8 mouse cellular contexts compared by ENCODE assay signal in the genomic region with DNA sequence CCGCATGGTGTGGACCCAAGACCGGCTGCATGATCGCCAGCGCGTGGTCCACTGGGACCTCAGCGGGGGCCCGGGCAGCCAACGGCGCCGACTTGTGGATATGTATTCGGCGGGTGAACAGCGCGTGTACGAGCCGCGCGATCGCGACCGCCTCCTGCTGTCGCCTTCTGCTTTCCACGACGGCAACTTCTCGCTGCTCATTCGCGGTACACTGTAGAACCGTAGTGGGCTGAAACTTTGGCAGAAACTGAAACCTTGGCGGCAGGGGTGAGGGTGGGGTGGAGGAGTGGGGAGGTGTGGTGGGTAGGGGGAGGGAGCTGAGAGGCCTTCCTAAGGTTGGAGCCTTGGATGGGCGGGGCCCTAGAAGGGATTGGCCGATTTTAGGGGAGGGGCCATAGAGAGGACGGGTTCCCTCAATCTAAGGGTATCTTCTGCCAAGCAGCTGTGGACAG. TPM values are rescaled to one million over a fixed set of nuclear protein-coding genes. Genes with fewer than 3 reads are reported as not detected.
DNase-seq lines count a peak whose midpoint lies in the region; ATAC-seq and TF ChIP-seq lines count a peak whose summit lies in the region.

No protein-coding gene starts in this region.

- in situ Hi-C loops in ES-E14 (cut with MboI; ENCODE audit: low sequenced_read_pairs in 2 of 2, unreplicated experiment in 2 of 2), result no loop called here

- no peak overlapping the region for H3K27ac ChIP-seq in ES-E14 (ENCODE audit: insufficient read depth, low read depth, low read length, poor library complexity, severe bottlenecking)
- H3K27ac ChIP-seq in forebrain, embryonic 11.5 days (ENCODE audit: low read depth, low read length), result no peak overlapping the region
- peak overlapping the region; percentile 83 for H3K27ac ChIP-seq in limb, embryonic 10.5 days

- H3K36me3 ChIP-seq in ES-E14 (ENCODE audit: control insufficient read depth, insufficient read depth, low read length, poor library complexity, severe bottlenecking), result no peaks in the 10 kb centered on the region
- no peaks in the 10 kb centered on the region for H3K36me3 ChIP-seq in forebrain, embryonic 11.5 days (ENCODE audit: control insufficient read depth, insufficient read depth, low read length)
- peaks cover 30% of the 10 kb centered on the region for H3K36me3 ChIP-seq in limb, embryonic 10.5 days
- H3K36me3 ChIP-seq in splenic B cell, adult 2 months (ENCODE audit: control insufficient read depth, insufficient read depth, low read length, poor library complexity, severe bottlenecking), result no peaks in the 10 kb centered on the region

- peak overlapping the region; percentile 51 for H3K4me2 ChIP-seq in forebrain, embryonic 11.5 days (ENCODE audit: low read depth, low read length, severe bottlenecking)

- peaks cover 2 to 17% of the 10 kb centered on the region in 2 experiments; a peak in 3 of 4 replicates for H3K4me1 ChIP-seq in ES-E14 (ENCODE audit: control insufficient read depth in 2 of 2, insufficient read depth in 2 of 2, low read length in 2 of 2, poor library complexity in 1 of 2)
- peaks cover 19% of the 10 kb centered on the region; the same call in 1 of the 2 replicates for H3K4me1 ChIP-seq in forebrain, embryonic 11.5 days (replicated peaks; ENCODE audit: control insufficient read depth, insufficient read depth, low read length)
- H3K4me1 ChIP-seq in limb, embryonic 10.5 days, result peaks cover 40% of the 10 kb centered on the region

- peak; percentile 61 for ATAC-seq in forebrain, embryonic 11.5 days (replicated peaks; ENCODE audit: low FRiP score)

- H3K9me3 ChIP-seq in ES-E14 (ENCODE audit: control insufficient read depth, insufficient read depth, low read depth, low read length), result no peaks in the 10 kb centered on the region
- no peaks in the 10 kb centered on the region for H3K9me3 ChIP-seq in forebrain, embryonic 11.5 days (ENCODE audit: control insufficient read depth, low read length)
- H3K9me3 ChIP-seq in limb, embryonic 10.5 days (replicated peaks), result no peaks in the 10 kb centered on the region

- intact Hi-C loops in heart, postnatal 36 days (cut with DNase I), result no loop called here

- under 1% methylated on average over 32 of the region's 32 CpGs for WGBS in forebrain, embryonic 11.5 days
- under 1% methylated on average over 32 of the region's 32 CpGs for WGBS in limb, embryonic 10.5 days

- peak; percentile 89 for DNase-seq in ES-E14 (ENCODE audit: low read depth, low spot score)
- DNase-seq in adrenal gland, postnatal 25 days, result peak; percentile 66
- peak; percentile 74 for DNase-seq in forebrain, embryonic 11.5 days (ENCODE audit: low spot score)
- DNase-seq in heart, postnatal 36 days, result peak; percentile 63 to 74
- DNase-seq in limb, embryonic 10.5 days (ENCODE audit: low spot score), result peak; percentile 65
- peak; percentile 64 for DNase-seq in mesoderm, embryonic 11.5 days (ENCODE audit: low read depth, low spot score)
- peak; percentile 85 for DNase-seq in splenic B cell, adult 2 months (ENCODE audit: low read depth, low spot score)
- no peak for DNase-seq in right cerebral cortex, adult 2 months (ENCODE audit: low spot score in 2 of 2)

- peak overlapping the region; percentile 64 to 76 for H3K4me3 ChIP-seq in ES-E14 (ENCODE audit: insufficient read depth in 1 of 2, low read depth in 1 of 2, low read length in 2 of 2, poor library complexity in 1 of 2, severe bottlenecking in 1 of 2)
- H3K4me3 ChIP-seq in forebrain, embryonic 11.5 days (ENCODE audit: low read depth, low read length), result peak overlapping the region; percentile 31
- H3K4me3 ChIP-seq in limb, embryonic 10.5 days, result peak overlapping the region; percentile 61

- peaks cover 5% of the 10 kb centered on the region; the same call in 1 of the 2 replicates for H3K27me3 ChIP-seq in forebrain, embryonic 11.5 days (ENCODE audit: control insufficient read depth, insufficient read depth, low read length)
- peaks cover 17% of the 10 kb centered on the region for H3K27me3 ChIP-seq in limb, embryonic 10.5 days (ENCODE audit: low read depth, poor library complexity, severe bottlenecking)
- no peaks in the 10 kb centered on the region for H3K27me3 ChIP-seq in splenic B cell, adult 2 months (ENCODE audit: control insufficient read depth, insufficient read depth, low read length, poor library complexity, severe bottlenecking)

- peak overlapping the region; percentile 42 for H3K9ac ChIP-seq in ES-E14 (ENCODE audit: insufficient read depth, low read depth, low read length, poor library complexity, severe bottlenecking)
- peak overlapping the region; percentile 60 for H3K9ac ChIP-seq in forebrain, embryonic 11.5 days (ENCODE audit: low read length)

TF ChIP-seq in ES-E14, 5 proteins besides CTCF, POLR2A, EP300 and RAD21:
- TF ChIP-seq ZNF384 (IDR thresholded peaks at IDR 0.05; ENCODE audit: low read depth, low read length) (no peak), HCFC1 (IDR thresholded peaks at IDR 0.05; ENCODE audit: borderline replicate concordance, insufficient read depth, low read length) (no peak), ZC3H11A (IDR thresholded peaks at IDR 0.05; ENCODE audit: borderline replicate concordance, low read depth, low read length) (no peak), CHD2 (IDR thresholded peaks at IDR 0.05; ENCODE audit: low read depth, low read length) (no peak), MAFK (IDR thresholded peaks at IDR 0.05; ENCODE audit: insufficient read depth, low read depth, low read length) (no peak)

RNA-seq across cellular contexts. Expression of a gene that starts 1.5 kb away (rescaled TPM):
- total RNA-seq in ES-E14 (2012; rRNA removed), result 14.2 and 14.4 TPM in 2 replicates
- 38.1 and 50.3 TPM in 2 replicates for total RNA-seq in adrenal gland, postnatal 25 days (2021)
- polyA plus RNA-seq in forebrain, embryonic 11.5 days (2014; fragmentation: Nextera tagmentation; extraction: Ambion mirVana), result 28.8 and 29.3 TPM in 2 replicates
- 10 to 100 TPM; 27.4 to 33.7 TPM for total RNA-seq in heart, postnatal 36 days (2021)
- 39.2 and 48.9 TPM in 2 replicates for polyA plus RNA-seq in limb, embryonic 10.5 days (2016; fragmentation: Nextera tagmentation; extraction: Ambion mirVana)

RNA-seq across cellular contexts. Expression of a gene that starts 6.2 kb away (rescaled TPM):
- total RNA-seq in ES-E14 (2012; rRNA removed), result 49.8 and 88.0 TPM in 2 replicates
- total RNA-seq in adrenal gland, postnatal 25 days (2021), result 63.2 and 64.6 TPM in 2 replicates
- polyA plus RNA-seq in forebrain, embryonic 11.5 days (2014; fragmentation: Nextera tagmentation; extraction: Ambion mirVana), result 17.9 and 18.0 TPM in 2 replicates
- total RNA-seq in heart, postnatal 36 days (2021), result 10 to 100 TPM; 46.2 to 54.2 TPM
- polyA plus RNA-seq in limb, embryonic 10.5 days (2016; fragmentation: Nextera tagmentation; extraction: Ambion mirVana), result 3.8 and 4.7 TPM in 2 replicates

RNA-seq across cellular contexts. Expression of a gene that starts 10.0 kb away (rescaled TPM):
- 156 and 162 TPM in 2 replicates for total RNA-seq in ES-E14 (2012; rRNA removed)
- total RNA-seq in adrenal gland, postnatal 25 days (2021), result 135 and 160 TPM in 2 replicates
- polyA plus RNA-seq in forebrain, embryonic 11.5 days (2014; fragmentation: Nextera tagmentation; extraction: Ambion mirVana), result 132 and 141 TPM in 2 replicates
- total RNA-seq in heart, postnatal 36 days (2021), result 100 to 1,000 TPM; 114 to 116 TPM
- 186 and 204 TPM in 2 replicates for polyA plus RNA-seq in limb, embryonic 10.5 days (2016; fragmentation: Nextera tagmentation; extraction: Ambion mirVana)

RNA-seq across cellular contexts. Expression of a gene that starts 22.1 kb away (rescaled TPM):
- total RNA-seq in ES-E14 (2012; rRNA removed), result 0.40 and 0.58 TPM in 2 replicates
- 0.52 and 0.55 TPM in 2 replicates for total RNA-seq in adrenal gland, postnatal 25 days (2021)
- 0.45 and 0.60 TPM in 2 replicates for polyA plus RNA-seq in forebrain, embryonic 11.5 days (2014; fragmentation: Nextera tagmentation; extraction: Ambion mirVana)
- under 1 TPM; 0.27 to 0.28 TPM for total RNA-seq in heart, postnatal 36 days (2021)
- polyA plus RNA-seq in limb, embryonic 10.5 days (2016; fragmentation: Nextera tagmentation; extraction: Ambion mirVana), result 0.24 and 0.31 TPM in 2 replicates

RNA-seq across cellular contexts. Expression of a gene that starts 28.2 kb away (rescaled TPM):
- 9.7 and 10.1 TPM in 2 replicates for total RNA-seq in ES-E14 (2012; rRNA removed)
- 13.8 and 23.0 TPM in 2 replicates for total RNA-seq in adrenal gland, postnatal 25 days (2021)
- 22.3 and 27.0 TPM in 2 replicates for polyA plus RNA-seq in forebrain, embryonic 11.5 days (2014; fragmentation: Nextera tagmentation; extraction: Ambion mirVana)
- total RNA-seq in heart, postnatal 36 days (2021), result 10 to 100 TPM in 1 of 2 experiments, 1 to 10 TPM in 1; 9.5 to 11.7 TPM
- polyA plus RNA-seq in limb, embryonic 10.5 days (2016; fragmentation: Nextera tagmentation; extraction: Ambion mirVana), result 18.9 and 19.0 TPM in 2 replicates

Comparison
In these comparisons a context has a peak if more than half of its experiments do, and no peak if none do; other contexts are left out.
1. DNase-seq: peak in ES-E14 (single experiment), adrenal gland, postnatal 25 days (single experiment), forebrain, embryonic 11.5 days (single experiment), heart, postnatal 36 days (2 of 2), limb, embryonic 10.5 days (single experiment), mesoderm, embryonic 11.5 days (single experiment) and splenic B cell, adult 2 months (single experiment); none in right cerebral cortex, adult 2 months (0 of 2).
2. Peak in every context shown above with its lines, with median percentiles within 50 percentile points of each other: H3K4me3 ChIP-seq.